Mouse (Mus musculus) liver, adult 2 months (tissue): ENCODE measurements at regions not wholly inside any gene's neighbourhood (a gene's known extent, or its start where the extent isn't known, plus 50 kb on each side); places are given as distances from the start of the nearest gene placed in this dataset.

Experiments
- CTCF ChIP-seq: fragments of 200-500 bp; IDR thresholded peaks from 2 replicates; pipeline ENCODE4 v1.5.1; 2011; ENCODE audit warnings: low read depth, low read length, control low read depth
- POLR2A ChIP-seq: fragments of 200-500 bp; IDR thresholded peaks from 2 replicates; pipeline ENCODE4 v1.6.1; 2011; ENCODE audit warnings: low read length, control low read depth; ENCODE audit not compliant: insufficient read depth; ENCODE audit errors: extremely low read depth

DNA sequence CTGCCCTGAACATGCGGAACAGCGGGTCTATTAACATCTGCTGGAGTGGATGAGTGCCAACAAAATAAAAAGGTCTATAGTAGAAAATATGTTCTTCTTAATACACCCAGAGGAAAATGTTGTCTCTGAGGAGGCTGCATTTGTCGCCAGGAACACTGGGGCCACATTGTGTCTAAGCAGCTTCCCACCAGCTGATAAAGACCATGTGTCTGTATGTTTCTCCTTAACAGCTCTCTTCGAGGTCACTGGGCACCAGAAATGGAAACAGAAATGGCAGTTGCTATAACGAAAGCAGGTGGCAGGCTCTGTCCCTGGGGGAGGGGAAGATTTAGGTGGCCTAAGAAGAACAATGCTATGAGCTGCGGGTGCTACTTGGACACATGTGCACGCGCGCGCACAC is 159.4 kb downstream of the Ly86 start:
- no peak for TF ChIP-seq POLR2A
- TF ChIP-seq CTCF = no peak
